Mouse (Mus musculus): ENCODE data around the gene Iqsec1. TPM values are rescaled to one million over a fixed set of nuclear protein-coding genes. Genes with fewer than 3 reads are reported as not detected.
A peak's percentile ranks its signal among the peaks of the same experiment; 100 is the strongest.

The Iqsec1 gene
- total and polyA plus RNA-seq, 2 experiments from 2014 or later: 29.0 to 175 TPM

DNA sequence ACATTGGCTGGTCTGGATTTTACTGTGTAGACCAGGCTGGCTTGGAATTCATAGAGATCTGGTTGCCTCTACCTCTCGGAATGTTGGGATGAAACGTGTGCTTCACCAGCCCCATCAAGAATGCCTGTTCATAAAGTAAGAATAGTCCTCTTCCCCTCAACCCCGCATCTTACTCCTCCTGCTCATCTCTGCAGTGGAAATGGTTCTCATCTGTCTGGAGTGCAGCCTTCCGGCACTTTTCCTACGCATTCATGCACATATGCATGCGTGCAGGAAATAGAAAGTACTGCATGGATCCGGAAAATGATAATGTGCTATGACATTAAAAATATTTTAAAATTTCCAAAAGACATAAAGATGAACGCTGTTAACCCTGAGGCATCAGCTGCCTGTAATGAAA, 175.9 kb downstream of the Iqsec1 start:
- peak overlapping the region; percentile 32; the same call in 1 of the 2 replicates for H3K27ac ChIP-seq
- no peak for DNase-seq (ENCODE audit: low spot score)
- H3K27me3 ChIP-seq (ENCODE audit: insufficient read depth, low read length): no peaks in the 10 kb centered on the region
- no peak for ATAC-seq
- TF ChIP-seq CTCF (IDR thresholded peaks at IDR 0.05; ENCODE audit: low read depth): no peak
- no peaks in the 10 kb centered on the region for H3K36me3 ChIP-seq (ENCODE audit: insufficient read depth, low read length)
- 78% methylated on average over 8 of the region's 8 CpGs for WGBS
- H3K9ac ChIP-seq (replicated peaks; ENCODE audit: low read length): no peak overlapping the region
- H3K4me3 ChIP-seq (ENCODE audit: low read length): no peak overlapping the region
- no peak overlapping the region for H3K4me2 ChIP-seq (ENCODE audit: low read depth, low read length)
- H3K4me1 ChIP-seq (ENCODE audit: insufficient read depth, low read length): peaks cover 28% of the 10 kb centered on the region
- no peaks in the 10 kb centered on the region for H3K9me3 ChIP-seq (ENCODE audit: low read length)

GRCm38 (mm10) chr6:90812072-90812471, 176.4 kb downstream of the Iqsec1 start:
- no peak for TF ChIP-seq CTCF (IDR thresholded peaks at IDR 0.05; ENCODE audit: low read depth)
- DNase-seq (ENCODE audit: low spot score) (peak; percentile 30), ATAC-seq (no peak)
- Histone ChIP-seq H3K4me3 (ENCODE audit: low read length) (no peak overlapping the region), H3K27ac (no peak overlapping the region), H3K4me1 (ENCODE audit: insufficient read depth, low read length) (peaks cover 34% of the 10 kb centered on the region), H3K27me3 (ENCODE audit: insufficient read depth, low read length) (no peaks in the 10 kb centered on the region), H3K9ac (replicated peaks; ENCODE audit: low read length) (no peak overlapping the region), H3K36me3 (ENCODE audit: insufficient read depth, low read length) (no peaks in the 10 kb centered on the region), H3K4me2 (ENCODE audit: low read depth, low read length) (no peak overlapping the region), H3K9me3 (ENCODE audit: low read length) (no peaks in the 10 kb centered on the region)
- WGBS: 50% methylated on average over 3 of the region's 3 CpGs

GRCm38 (mm10) chr6:90810576-90810975, 177.9 kb downstream of the Iqsec1 start:
- 0 out of 2 replicates have a peak overlapping the region, but pooled peaks have one; percentile 54 for H3K9ac ChIP-seq (replicated peaks; ENCODE audit: low read length)
- DNase-seq (ENCODE audit: low spot score) (no peak), ATAC-seq (no peak; the same call in 1 of the 2 replicates)
- H3K27ac ChIP-seq: peak overlapping the region; percentile 86
- no peak for TF ChIP-seq CTCF (IDR thresholded peaks at IDR 0.05; ENCODE audit: low read depth)
- WGBS: 17% methylated on average over 1 of the region's 1 CpGs
- H3K9me3 ChIP-seq (ENCODE audit: low read length): no peaks in the 10 kb centered on the region
- peaks cover 49% of the 10 kb centered on the region for H3K4me1 ChIP-seq (ENCODE audit: insufficient read depth, low read length)
- peak overlapping the region; percentile 60 for H3K4me2 ChIP-seq (ENCODE audit: low read depth, low read length)
- no peak overlapping the region; the same call in 1 of the 2 replicates for H3K4me3 ChIP-seq (ENCODE audit: low read length)
- no peaks in the 10 kb centered on the region for H3K27me3 ChIP-seq (ENCODE audit: insufficient read depth, low read length)
- no peaks in the 10 kb centered on the region for H3K36me3 ChIP-seq (ENCODE audit: insufficient read depth, low read length)

DNA sequence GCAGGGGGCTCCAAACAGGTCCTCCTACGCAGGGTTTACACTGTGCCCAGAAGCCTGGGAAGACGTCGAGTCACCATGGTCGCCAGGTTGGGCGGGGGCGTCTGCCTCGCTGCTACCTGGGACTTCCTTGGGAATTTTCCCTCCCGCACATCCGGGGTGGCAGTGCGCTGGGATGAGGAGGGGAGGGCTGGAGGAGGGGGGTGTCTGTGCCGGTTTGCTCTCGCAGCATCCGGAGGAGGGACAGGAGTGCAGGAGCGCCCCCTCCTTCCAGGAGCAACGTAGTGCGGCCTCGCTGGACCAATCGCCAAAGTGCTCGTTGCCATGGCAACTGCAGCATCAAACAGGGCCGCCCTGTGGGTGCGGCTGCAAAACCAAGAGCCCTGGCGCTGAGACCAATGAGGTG, 178.5 kb downstream of the Iqsec1 start:
- peak overlapping the region; percentile 41 for H3K4me3 ChIP-seq (ENCODE audit: low read length)
- H3K9me3 ChIP-seq (ENCODE audit: low read length): no peaks in the 10 kb centered on the region
- H3K36me3 ChIP-seq (ENCODE audit: insufficient read depth, low read length): no peaks in the 10 kb centered on the region
- H3K9ac ChIP-seq (replicated peaks; ENCODE audit: low read length): peak overlapping the region; percentile 54
- ATAC-seq: peak; percentile 90
- peak; percentile 97 for DNase-seq (ENCODE audit: low spot score)
- peak overlapping the region; percentile 60 for H3K4me2 ChIP-seq (ENCODE audit: low read depth, low read length)
- WGBS: under 1% methylated on average over 22 of the region's 22 CpGs
- no peaks in the 10 kb centered on the region for H3K27me3 ChIP-seq (ENCODE audit: insufficient read depth, low read length)
- H3K4me1 ChIP-seq (ENCODE audit: insufficient read depth, low read length): peaks cover 51% of the 10 kb centered on the region
- peak overlapping the region; percentile 86 for H3K27ac ChIP-seq
- TF ChIP-seq CTCF (IDR thresholded peaks at IDR 0.05; ENCODE audit: low read depth): peak; percentile 60

GRCm38 (mm10) chr6:90809077-90809840, 179.2 kb downstream of the Iqsec1 start:
- no peak for ATAC-seq
- Histone ChIP-seq H3K27me3 (ENCODE audit: insufficient read depth, low read length) (no peaks in the 10 kb centered on the region), H3K9me3 (ENCODE audit: low read length) (no peaks in the 10 kb centered on the region), H3K9ac (replicated peaks; ENCODE audit: low read length) (peak overlapping the region; percentile 54), H3K4me1 (ENCODE audit: insufficient read depth, low read length) (peaks cover 56% of the 10 kb centered on the region), H3K4me2 (ENCODE audit: low read depth, low read length) (peak overlapping the region; percentile 60), H3K27ac (peak overlapping the region; percentile 86), H3K36me3 (ENCODE audit: insufficient read depth, low read length) (no peaks in the 10 kb centered on the region), H3K4me3 (ENCODE audit: low read length) (peak overlapping the region; percentile 41)
- DNase-seq (ENCODE audit: low spot score): peak; percentile 29
- 41% methylated on average over 11 of the region's 11 CpGs for WGBS
- TF ChIP-seq CTCF (IDR thresholded peaks at IDR 0.05; ENCODE audit: low read depth): no peak

DNA sequence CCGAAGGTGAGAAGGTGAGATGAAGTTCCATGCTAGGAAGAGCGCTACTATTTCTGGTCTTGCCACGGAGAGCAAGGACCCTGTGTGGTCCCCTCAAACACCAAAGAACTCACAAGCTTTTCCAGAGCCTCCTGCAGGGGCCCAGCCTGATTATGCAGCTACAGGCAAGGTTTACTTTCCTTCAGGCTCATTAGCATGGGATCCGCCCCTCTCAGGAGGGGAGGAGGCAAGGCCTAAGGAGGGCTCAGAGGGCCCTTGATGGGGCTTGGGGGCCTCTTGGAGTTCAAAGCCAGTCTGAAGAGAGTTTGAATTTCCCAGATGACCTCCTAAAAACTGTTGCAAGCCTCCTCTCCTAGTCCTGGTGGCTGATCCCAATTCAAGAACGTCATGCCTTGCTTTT, 179.9 kb downstream of the Iqsec1 start:
- peak; percentile 42 for DNase-seq (ENCODE audit: low spot score)
- no peaks in the 10 kb centered on the region for H3K36me3 ChIP-seq (ENCODE audit: insufficient read depth, low read length)
- H3K27me3 ChIP-seq (ENCODE audit: insufficient read depth, low read length): no peaks in the 10 kb centered on the region
- no peaks in the 10 kb centered on the region for H3K9me3 ChIP-seq (ENCODE audit: low read length)
- TF ChIP-seq CTCF (IDR thresholded peaks at IDR 0.05; ENCODE audit: low read depth): no peak
- WGBS: 16% methylated on average over 5 of the region's 5 CpGs
- peaks cover 61% of the 10 kb centered on the region for H3K4me1 ChIP-seq (ENCODE audit: insufficient read depth, low read length)
- ATAC-seq: no peak
- H3K27ac ChIP-seq: peak overlapping the region; percentile 86
- peak overlapping the region; percentile 54 for H3K9ac ChIP-seq (replicated peaks; ENCODE audit: low read length)
- H3K4me3 ChIP-seq (ENCODE audit: low read length): peak overlapping the region; percentile 41
- peak overlapping the region; percentile 60 for H3K4me2 ChIP-seq (ENCODE audit: low read depth, low read length)

- Histone ChIP-seq H3K36me3 (ENCODE audit: insufficient read depth, low read length) (no peaks in the 10 kb centered on the region), H3K4me3 (ENCODE audit: low read length) (peak overlapping the region; percentile 41; the same call in 1 of the 2 replicates), H3K9ac (replicated peaks; ENCODE audit: low read length) (peak overlapping the region; percentile 54), H3K4me2 (ENCODE audit: low read depth, low read length) (peak overlapping the region; percentile 60), H3K4me1 (ENCODE audit: insufficient read depth, low read length) (peaks cover 61% of the 10 kb centered on the region), H3K27ac (peak overlapping the region; percentile 70; the same call in 1 of the 2 replicates), H3K9me3 (ENCODE audit: low read length) (no peaks in the 10 kb centered on the region), H3K27me3 (ENCODE audit: insufficient read depth, low read length) (no peaks in the 10 kb centered on the region)
- ATAC-seq (no peak), DNase-seq (ENCODE audit: low spot score) (peak; percentile 54)
- TF ChIP-seq CTCF (IDR thresholded peaks at IDR 0.05; ENCODE audit: low read depth): no peak
- 43% methylated on average over 3 of the region's 3 CpGs for WGBS
Measured at GRCm38 (mm10) chr6:90808134-90808533, 180.4 kb downstream of the Iqsec1 start.

All from hindbrain, postnatal 0 days (tissue).